Mouse (Mus musculus): ENCODE data around the gene Kcnn1.

The Kcnn1 gene

DNA sequence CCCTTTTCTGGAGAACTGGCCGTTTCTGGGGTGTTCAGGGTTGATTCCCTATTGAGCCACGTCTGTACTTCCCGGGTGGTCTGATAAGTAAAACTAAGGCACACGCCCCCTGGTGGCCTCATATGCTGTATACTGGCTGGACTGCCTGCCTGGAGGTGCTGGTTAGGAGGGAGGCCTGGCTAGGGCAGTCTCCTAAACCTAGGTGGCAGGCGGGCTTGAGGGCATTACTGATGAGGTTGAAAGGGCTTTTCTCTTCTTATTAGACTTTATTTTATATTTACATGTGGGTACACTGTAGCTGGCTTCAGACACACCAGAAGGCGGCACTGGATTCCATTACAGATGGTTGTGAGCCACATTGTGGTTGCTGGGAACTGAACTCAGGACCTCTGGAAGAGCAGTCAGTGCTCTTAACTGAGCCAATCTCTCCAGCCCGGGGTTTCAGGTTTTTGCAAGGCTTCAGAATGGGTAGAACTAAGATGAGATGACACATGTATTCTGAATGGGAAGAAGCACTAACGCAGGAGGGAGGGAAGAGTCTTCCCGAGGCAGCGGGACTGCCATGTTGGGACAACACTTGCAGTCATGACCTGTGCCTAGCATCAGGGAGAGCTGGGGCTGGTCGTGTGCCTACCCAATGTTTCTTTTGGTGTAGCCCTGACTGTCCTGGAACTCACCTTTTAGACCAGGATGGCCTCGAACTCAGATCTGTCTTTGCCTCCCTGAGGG, 30.8 kb upstream of the Kcnn1 start:
- peak; percentile 74 for DNase-seq (ENCODE audit: low spot score)

DNA sequence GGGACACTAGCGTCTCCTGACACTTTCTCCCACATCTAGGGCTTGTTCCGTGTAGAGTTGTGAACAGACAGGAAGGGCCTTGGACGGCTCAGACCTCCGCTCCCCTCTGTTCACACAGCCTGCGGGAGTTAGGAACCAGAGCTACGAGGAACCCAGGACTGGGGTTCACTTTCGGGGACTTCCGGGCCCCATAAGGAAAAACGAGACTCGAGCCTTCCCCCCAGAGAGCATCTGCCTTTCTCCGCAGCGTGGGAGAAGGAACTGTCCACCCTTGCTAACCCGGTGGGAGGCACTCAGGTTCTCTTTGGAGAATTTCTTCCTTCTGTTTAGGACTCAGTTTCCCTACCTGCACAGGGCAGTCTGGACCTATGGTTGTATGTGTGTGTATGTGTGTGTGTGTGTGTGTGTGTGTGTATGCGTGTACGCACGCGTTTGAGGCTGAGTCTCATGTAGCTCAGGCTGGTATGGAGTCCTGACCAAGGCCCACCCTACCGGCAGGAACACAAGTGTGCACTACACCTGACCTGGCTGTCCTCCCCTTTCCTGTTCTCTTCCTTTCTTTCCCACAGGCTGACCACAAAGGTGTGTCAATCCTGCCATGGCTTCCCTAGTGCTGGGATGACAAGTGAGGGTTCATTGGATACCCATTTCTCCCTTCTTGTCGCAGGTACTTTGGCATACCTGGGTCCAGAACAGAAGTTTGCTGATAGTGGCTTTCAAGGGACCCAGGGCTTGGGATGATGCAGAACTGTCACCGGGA, 30.0 kb upstream of the Kcnn1 start:
- DNase-seq (ENCODE audit: low spot score): no peak

- no peak for DNase-seq (ENCODE audit: low spot score)
Observed at GRCm38 (mm10) chr8:70892022-70892895, 29.2 kb upstream of the Kcnn1 start, which contains the start of gene Slc5a5. Gene Slc5a5, minus strand, starts transcription at chr8:70892757.

- no peak for DNase-seq (ENCODE audit: low spot score)
Observed at GRCm38 (mm10) chr8:70891356-70891755, 28.3 kb upstream of the Kcnn1 start.

DNA sequence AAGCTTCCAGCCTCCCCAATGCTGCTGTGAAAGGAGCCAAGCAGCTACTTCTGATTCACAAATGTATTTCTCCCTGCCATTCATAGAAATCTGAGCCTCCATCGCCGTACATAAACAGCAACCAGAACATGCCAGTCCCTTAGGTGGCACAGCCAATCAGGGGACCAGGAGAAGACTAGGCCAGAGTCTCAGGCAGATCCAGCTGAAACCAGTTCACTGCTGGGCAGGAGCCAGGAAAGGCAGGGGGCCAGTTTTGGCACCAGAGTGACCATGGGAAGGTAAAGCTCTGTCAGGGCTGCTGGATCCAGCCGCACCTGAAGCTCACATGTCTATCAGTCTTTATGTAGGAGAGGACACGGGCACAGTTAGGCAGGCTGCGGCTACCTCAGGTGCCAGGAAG, 27.6 kb upstream of the Kcnn1 start:
- peak; percentile 66 for DNase-seq (ENCODE audit: low spot score)

- DNase-seq (ENCODE audit: low spot score): no peak
Observed at GRCm38 (mm10) chr8:70887669-70888068, 24.6 kb upstream of the Kcnn1 start.

DNA sequence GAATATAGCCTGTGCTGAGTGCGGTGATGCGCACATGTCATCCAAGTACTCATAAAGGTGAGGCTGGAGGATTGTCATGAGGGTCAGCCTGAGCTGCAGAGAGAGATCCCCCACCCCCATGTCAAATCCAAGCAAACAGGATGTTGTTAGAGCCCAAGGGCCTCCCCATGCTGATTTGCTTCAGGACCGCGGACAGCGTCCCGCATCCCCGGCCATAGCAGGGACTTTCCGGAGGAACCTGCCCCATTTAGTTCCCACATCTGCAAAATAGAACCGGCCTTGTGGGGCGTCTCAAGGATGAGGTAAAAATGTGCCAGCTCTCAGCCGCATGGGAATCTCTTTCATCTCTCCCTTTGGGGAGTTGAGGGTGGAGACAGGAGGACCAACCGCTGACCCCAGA, 22.6 kb upstream of the Kcnn1 start:
- no peak for DNase-seq (ENCODE audit: low spot score)

GRCm38 (mm10) chr8:70884683-70885082, 21.6 kb upstream of the Kcnn1 start:
- no peak for DNase-seq (ENCODE audit: low spot score)

DNA sequence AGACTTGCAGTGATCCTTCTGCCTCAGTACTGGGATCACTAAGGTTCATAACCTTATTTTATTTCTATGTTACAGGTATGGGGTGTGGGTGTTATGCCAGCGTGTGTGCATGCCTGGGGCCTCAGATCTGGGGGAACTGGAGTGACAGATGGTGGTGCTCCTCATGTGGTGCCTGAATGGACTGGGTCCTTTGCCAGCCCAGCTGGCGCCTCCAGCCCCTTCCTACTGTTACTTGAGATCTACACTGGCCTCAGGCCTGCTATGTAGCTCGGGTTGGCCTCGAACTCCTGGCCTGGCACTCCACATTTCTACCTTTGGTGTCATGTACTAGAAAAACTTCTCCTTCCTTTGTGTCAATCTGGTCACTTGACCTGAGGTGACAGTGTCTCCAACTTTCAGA, 21.1 kb upstream of the Kcnn1 start:
- no peak for DNase-seq (ENCODE audit: low spot score)

- DNase-seq (ENCODE audit: low spot score): peak; percentile 52
Observed at GRCm38 (mm10) chr8:70880546-70880945, 17.5 kb upstream of the Kcnn1 start.

DNA sequence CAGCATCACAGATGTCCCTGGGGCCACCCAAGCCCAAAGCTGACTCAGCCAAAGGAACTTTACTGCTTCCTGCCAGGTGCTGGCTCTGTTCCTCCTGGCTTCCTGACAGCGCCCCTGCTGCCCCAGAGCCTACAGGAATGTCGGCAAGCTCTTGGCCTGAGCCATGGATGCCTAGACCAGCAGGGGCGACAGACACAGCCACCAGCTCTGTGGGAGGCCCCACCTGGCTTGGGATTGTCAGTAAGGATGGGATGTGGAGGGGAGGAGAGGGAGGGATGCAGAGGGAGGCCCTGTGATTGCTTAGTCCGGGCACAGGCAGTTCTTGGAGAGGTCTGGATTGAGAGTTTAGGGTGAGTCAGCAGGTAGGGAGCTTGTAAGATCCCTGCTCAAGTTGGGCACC, 17.1 kb upstream of the Kcnn1 start:
- peak; percentile 62 for DNase-seq (ENCODE audit: low spot score)

DNA sequence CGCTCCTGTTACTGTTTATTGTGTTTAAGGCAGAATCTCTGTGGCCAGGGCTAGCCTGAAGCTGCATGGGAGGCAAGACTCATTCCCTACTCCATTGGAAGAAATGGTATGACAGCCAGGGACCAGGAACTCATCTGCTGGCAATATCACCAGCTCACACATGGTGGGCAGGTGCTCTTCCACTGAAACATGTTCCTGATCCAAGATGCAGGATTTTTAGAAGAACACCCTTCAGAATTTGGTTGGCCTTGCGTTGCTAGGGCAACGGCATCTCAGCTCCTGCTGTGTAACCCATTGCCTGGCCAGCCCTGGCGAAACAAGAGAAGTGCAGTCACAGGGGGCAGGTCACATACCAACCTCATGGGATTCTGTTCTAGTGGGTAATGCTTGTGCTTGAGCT, 16.4 kb upstream of the Kcnn1 start:
- DNase-seq (ENCODE audit: low spot score): no peak

GRCm38 (mm10) chr8:70878178-70878577, 15.1 kb upstream of the Kcnn1 start:
- DNase-seq (ENCODE audit: low spot score): no peak

DNA sequence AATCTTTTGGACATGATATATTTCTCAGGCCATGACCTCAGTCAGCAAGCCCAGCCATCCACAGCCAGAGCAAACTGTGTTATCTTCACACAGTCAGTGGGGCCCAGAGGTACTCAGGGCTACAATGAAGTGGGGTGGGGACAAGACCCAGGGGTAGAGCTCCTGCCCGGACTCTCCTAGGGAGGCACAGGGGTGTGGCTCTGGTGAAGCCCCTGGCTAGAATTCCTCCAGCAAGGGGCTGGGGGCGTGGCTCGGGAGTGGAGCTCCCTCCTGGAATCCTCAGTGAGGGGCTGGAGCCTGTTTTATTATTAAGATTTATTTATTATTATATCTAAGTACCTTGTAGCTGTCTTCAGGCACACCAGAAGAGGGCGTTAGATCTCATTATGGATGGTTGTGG, 13.3 kb upstream of the Kcnn1 start:
- DNase-seq (ENCODE audit: low spot score): no peak

DNA sequence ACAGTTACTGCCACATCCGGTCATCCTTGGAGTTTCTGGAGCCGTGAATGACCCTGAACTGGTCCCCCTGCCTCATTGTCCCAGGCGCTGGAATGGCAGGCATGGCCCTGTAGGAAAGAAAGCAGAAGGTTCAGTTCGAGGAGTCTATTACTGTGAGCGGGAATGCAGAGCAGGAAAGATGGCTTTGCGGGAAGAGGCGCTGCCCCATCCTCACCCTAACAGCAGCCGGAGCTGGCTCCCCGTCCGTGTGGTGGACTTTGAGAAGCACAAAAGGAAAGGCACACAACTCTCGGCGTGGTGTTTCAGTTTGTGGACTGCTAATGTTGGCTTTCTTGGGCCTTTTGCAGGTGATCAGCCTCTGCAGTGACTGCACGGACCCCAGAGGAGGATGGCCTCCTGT, 11.4 kb upstream of the Kcnn1 start:
- DNase-seq (ENCODE audit: low spot score): no peak

DNA sequence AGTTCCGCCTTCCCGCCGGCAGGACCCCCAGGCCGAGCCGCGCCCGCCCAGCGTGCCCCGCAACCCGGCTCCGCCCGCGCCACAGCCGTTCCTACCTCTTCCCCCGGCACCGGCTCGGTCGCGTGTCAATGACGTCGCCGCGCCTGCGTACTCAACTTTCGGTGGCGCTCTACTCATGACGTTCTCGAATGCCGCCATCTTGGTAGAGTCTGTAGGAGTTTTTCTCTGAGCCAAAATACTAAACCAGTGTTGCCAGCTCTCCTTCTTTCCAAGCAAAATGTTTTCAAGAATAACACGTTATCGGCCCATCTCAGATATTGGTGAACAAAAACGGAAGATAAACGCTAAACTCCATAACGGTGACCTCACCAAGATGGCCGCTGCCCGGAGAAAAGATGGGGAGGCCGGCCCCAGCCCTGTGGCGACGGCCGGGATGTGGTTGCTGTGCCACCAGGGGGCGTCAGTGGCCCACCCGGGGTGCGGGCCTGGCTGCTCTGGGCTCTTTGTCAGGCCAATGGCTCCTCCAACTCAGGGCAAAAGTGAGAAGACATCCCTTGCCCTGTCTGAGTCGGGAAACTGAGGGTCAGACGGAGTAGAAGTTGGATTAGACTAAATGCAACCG, 10.4 kb upstream of the Kcnn1 start, which contains the start of gene Ccdc124:
Gene Ccdc124 (minus strand): TSS at position 572 of the 622 bp plus-strand sequence.
- DNase-seq (ENCODE audit: low spot score): peak; percentile 97

GRCm38 (mm10) chr8:70872643-70873363, 9.7 kb upstream of the Kcnn1 start:
- DNase-seq (ENCODE audit: low spot score): no peak

- no peak for DNase-seq (ENCODE audit: low spot score)
Observed at GRCm38 (mm10) chr8:70871195-70871807, 8.2 kb upstream of the Kcnn1 start.

DNA sequence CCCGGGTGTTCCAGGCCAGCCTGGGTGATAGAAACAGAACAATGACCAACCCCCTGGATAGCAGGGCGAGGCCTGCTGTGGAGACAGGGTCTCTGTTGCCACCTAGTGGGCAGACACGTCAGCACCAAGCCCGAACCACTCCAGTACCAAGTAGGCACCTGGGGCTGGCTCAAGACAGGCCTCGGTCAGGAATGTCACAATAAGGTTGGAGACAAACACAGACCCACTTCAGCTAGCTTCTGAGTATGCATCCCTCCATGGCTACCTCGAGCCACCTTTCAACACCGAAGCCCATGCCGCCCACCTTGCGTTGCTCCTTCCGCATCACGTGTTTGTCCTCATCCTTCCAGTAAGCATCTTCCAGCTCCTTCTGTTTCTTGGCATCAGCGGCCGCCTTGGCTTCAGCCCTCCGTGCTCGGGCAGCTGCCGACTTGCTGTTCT, 6.6 kb upstream of the Kcnn1 start:
- peak; percentile 78 for DNase-seq (ENCODE audit: low spot score)

DNA sequence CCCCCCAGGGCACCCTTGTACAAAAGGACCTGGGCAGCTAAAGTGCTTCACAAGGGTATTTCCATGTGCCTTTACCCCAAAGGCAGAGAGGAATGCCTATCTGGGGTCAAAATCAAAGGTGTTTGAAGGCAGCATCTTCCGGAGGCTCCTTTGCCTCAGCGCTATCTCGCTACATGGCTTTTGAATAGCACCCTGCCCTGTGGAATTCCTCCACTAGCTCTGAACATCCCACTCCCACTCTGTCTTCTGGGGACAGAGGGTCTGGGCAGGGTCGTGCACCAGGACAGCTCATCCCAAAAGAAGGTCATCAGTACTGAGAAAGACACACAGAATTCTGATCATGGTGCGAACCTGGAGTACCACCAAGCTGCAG, 6.1 kb upstream of the Kcnn1 start:
- DNase-seq (ENCODE audit: low spot score): no peak
